Mouse (Mus musculus): ENCODE results near the gene Mboat2.

The Mboat2 gene

GRCm38 (mm10) chr12:24899636-24900035 lies 69.0 kb downstream of the Mboat2 start:
- ATAC-seq (ENCODE audit: low TSS enrichment): no peak

- ATAC-seq (ENCODE audit: low TSS enrichment): no peak
Measured at GRCm38 (mm10) chr12:24902736-24903135, 72.1 kb downstream of the Mboat2 start.

- no peak for ATAC-seq (ENCODE audit: low TSS enrichment)
Measured at GRCm38 (mm10) chr12:24907894-24908293, 77.2 kb downstream of the Mboat2 start.

DNA sequence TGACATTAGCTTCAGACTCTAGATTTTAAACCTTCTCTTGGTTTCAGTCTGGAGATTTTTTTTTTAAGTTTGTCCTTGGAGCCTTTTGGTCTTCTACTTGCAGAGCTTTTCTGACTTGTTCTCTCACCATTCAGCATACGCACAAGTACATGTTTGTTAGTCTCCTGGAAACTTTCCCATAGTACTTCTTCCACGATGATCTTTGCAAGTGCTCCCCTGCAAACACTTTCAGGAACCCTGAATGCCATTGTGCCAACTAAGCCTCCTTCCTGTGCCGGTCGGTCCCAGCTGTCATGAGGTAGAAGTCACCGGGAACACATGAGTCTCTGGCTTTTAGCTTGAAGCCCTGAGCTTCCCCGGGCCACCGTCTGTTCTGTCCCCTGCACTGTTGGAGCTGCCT lies 79.0 kb downstream of the Mboat2 start:
- ATAC-seq (ENCODE audit: low TSS enrichment): no peak

DNA sequence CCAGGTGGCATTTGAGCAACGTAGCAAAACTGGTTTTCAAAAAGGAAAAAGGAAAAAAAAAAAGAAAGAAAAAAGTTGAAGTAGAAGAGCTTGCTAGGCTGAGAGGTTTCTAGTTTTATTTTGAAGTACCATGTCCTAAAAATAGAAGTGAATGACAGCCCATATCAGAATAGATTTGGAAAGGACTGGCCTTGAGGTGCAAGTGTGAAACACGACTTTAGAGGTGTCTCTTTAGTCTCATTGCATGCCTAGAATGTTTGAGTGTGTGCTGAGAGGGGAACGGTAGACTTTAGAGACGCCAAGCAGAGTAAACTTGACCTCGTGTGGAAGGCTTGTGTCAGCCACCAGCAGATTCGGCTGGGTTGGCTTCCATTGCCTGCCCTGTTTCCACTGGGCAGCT lies 81.5 kb downstream of the Mboat2 start:
- no peak for ATAC-seq (ENCODE audit: low TSS enrichment)

DNA sequence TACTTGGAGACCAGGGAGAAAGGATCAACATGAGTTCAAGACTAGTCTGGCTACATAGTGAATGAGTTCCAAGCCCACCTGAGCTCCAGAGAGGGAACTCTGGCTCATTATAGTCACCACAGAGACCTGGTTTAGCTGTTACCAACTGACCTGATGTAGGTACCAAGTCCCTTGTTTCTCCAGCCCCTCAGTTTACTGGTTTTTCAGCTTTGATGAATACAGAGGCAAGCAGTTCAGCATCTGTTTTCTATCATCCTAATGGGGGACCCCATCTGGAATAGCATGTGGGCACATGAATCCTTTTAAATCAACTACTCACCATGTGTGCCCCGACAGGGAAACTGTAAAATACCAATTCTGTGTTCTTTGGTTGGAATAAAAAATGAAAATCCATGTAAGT lies 82.2 kb downstream of the Mboat2 start:
- ATAC-seq (ENCODE audit: low TSS enrichment): no peak

DNA sequence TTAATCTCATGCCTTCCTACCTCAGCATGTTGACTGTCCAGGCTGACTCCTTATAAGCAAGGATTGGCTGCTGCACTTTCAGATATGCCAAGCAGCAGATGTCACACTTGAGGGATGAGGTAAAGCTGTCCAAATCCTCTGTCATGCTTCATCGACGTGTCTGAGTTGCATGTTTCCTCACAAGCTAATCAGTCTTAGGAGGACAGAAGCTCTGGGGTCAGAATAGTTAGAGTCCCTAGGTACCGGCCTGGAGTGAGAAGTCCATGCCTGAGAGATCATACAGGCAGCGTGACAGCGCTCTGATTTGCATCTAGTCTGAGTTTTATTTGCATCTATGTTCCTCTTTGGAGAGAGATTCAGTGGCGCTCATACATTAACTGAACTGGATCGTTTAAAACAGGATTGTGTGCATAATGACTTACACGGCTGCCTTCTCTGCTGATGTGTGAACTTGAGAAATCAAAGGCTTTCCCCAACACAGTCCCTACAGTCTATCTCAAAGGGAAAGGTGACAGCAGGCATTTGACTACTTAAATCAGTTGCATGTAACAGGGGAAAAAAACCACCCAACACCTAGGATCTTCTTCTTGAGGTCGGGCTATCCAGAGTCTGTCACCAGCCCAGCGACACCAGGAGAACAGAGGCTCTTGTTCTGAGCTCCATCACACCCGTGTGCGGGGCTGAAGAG lies 88.0 kb downstream of the Mboat2 start:
- ATAC-seq (ENCODE audit: low TSS enrichment): no peak

- ATAC-seq (ENCODE audit: low TSS enrichment): no peak
Measured at GRCm38 (mm10) chr12:24920861-24921260, 90.2 kb downstream of the Mboat2 start.

DNA sequence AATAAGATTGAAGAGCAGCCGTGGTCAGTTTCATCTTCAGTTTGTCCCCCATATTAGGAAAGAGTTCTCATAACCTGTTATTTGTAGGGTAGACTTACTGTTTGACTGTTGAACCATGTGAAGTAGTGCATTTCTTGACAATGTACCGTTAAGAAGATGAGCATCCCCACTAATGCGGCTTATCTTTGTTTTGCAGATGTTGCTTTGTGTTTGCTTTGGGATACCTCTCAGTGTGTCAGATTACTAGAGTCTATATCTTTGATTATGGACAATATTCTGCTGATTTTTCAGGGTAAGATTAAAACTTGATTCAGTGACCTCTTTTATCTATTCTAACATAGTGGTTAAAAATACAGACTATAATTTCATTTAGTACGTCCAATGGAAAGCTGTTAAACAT lies 93.3 kb downstream of the Mboat2 start:
- no peak for ATAC-seq (ENCODE audit: low TSS enrichment)

DNA sequence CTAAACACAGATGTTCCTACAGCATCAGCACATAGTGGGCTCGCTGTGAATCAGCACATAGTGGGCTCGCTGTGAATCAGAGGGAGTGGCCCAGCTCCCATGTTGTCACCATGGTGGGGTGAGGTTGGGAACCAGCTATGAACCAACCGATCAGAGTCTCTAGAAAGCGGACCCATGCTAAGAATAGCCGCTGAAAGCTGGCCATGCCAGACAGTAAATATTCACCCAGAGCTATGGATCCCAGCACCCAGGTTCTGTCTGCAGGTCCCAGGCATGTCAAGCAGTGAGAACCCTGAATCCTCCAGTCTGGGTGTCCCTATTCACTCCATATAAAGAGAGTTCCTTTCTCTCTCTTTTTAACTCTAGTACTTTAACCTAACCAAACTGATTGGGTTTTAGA lies 94.6 kb downstream of the Mboat2 start:
- no peak for ATAC-seq (ENCODE audit: low TSS enrichment)

GRCm38 (mm10) chr12:24925684-24926083 lies 95.0 kb downstream of the Mboat2 start:
- ATAC-seq (ENCODE audit: low TSS enrichment): no peak

DNA sequence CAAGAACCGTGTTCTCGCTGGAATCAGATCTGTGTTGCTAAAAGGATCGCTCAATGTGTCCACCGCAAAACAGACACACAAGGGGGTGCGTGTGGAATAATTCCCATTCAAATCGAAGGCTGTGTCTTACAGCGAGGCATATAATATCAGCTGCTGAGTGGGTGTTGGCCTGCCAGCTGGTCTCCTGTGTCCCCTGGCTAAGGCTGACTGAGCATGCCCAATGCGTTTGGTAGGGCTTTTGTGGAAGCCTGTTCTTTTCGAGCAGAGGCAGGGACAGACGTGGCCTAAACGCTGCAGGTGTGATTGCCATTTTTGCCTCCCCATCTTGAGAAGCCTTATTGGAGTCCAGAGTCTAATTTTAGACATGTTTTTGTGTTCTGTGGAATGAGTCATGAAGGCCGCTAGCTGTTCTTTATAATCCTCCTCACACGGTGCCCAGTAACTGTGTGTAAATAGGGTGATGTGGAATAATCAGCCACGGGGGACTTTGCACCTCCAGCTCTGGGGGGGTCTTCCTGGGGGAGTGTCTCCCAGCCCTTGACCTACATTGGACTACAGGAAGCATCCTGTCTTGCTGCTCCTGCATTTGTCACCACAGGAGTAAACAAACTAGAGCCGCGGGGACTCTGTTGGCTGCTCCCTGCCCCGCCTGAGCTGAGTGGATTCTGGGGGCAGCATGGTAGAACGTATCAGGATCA lies 97.5 kb downstream of the Mboat2 start:
- peak; percentile 84 for ATAC-seq (ENCODE audit: low TSS enrichment)

DNA sequence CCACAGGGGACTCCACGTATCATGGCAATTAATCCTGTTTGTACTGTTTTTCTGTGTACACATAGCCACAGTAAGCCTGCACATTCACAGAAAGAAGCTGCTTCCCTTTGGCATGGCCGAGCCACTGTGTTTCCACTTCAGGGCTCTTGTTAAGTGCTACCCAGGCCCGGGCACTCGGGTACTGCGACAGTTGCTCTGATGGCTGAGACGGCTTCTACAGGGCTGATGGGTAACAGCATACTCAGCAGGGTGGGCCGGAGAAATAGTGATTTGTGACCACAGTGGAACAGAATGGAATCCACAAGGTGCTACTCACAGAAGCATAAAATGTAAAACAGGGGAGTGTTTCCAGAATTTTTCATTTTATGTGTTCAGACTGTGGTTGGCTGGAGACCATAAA lies 98.4 kb downstream of the Mboat2 start:
- no peak for ATAC-seq (ENCODE audit: low TSS enrichment)

GRCm38 (mm10) chr12:24930760-24931159 lies 100.1 kb downstream of the Mboat2 start:
- ATAC-seq (ENCODE audit: low TSS enrichment): no peak

GRCm38 (mm10) chr12:24932120-24932519 lies 101.4 kb downstream of the Mboat2 start:
- ATAC-seq (ENCODE audit: low TSS enrichment): no peak

- no peak for ATAC-seq (ENCODE audit: low TSS enrichment)
Measured at GRCm38 (mm10) chr12:24933206-24933775, 102.6 kb downstream of the Mboat2 start.

DNA sequence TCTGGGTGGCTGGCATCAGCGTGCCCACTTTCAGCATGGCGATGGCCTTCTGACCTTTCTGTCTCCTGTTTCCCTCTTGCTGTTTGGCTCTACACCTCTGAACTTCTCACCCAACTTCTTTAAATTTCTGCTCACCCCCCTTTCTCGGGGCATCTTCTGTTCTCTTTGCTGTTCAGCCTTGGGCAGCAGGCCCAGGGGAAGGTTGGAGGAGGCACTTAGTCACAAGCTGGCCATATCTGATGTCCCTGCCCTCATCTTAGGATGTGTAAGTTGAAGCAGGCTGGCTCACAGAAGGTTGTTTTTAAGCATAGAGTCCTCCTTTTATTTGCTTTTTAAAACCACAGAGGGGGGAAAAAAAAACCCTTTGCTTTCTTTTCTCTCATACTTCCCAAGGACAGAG lies 103.3 kb downstream of the Mboat2 start:
- no peak for ATAC-seq (ENCODE audit: low TSS enrichment)

- ATAC-seq (ENCODE audit: low TSS enrichment): no peak
Measured at GRCm38 (mm10) chr12:24936281-24936680, 105.6 kb downstream of the Mboat2 start.

GRCm38 (mm10) chr12:24939372-24939771 lies 108.7 kb downstream of the Mboat2 start:
- ATAC-seq (ENCODE audit: low TSS enrichment): no peak

DNA sequence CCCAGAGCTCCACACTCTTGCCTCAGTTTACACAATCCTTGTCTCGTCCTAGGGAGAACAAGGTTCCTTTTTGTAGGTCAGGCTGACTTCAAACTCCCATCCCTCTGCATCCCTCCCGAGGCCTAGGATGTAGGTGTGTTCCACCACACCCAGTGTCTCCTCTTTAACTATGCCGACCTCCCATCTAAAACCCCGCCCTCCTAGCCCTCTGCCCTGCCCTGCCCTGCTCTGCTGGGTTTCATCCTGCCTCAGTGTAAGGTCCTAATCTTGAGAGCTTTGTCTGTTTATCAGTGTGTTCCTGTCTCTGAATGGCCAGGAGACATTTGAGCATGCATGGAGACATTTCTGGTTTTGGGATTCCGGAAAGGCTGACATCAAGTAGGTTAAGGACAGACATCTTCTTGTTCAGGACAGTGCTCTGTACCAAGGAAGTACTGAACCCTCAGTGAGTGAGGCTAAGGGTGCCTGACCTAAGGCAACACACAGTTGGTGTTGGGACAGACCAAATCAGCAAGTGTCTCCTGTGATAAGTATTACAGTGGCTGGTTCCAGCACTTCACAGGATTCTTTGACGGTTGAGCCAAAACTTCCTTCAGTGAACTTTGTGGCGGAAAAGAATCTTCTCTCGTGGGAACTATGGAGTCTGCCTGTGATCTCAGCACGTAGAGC lies 112.1 kb downstream of the Mboat2 start:
- ATAC-seq (ENCODE audit: low TSS enrichment): no peak

DNA sequence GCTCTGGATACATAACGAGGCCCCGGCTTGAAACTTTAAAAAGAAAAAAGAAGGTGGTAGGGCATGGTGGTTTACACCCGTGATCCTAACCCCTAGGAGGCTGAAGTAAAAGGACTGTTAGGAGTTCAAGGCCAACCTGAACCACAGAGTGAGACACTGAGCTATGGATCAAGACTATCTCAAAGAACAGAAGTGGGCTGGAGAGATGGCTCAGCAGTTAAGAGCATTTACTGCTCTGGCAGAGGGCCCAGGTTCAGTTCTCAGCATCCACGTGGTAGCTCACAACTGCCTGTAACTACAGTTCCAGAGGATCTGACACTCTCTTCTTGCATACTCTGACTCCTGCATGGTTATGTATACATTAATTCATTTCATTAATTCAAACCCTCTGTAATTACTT lies 112.7 kb downstream of the Mboat2 start:
- no peak for ATAC-seq (ENCODE audit: low TSS enrichment)

- no peak for ATAC-seq (ENCODE audit: low TSS enrichment)
Measured at GRCm38 (mm10) chr12:24944597-24944996, 113.9 kb downstream of the Mboat2 start.

GRCm38 (mm10) chr12:24947065-24947464 lies 116.4 kb downstream of the Mboat2 start:
- no peak for ATAC-seq (ENCODE audit: low TSS enrichment)

Measured in frontal cortex, adult (tissue).